Mouse (Mus musculus): ENCODE measurements around the gene Cfl1. TPM values are rescaled to one million over a fixed set of nuclear protein-coding genes. Genes with fewer than 3 reads are reported as not detected.
A peak's percentile ranks its signal among the peaks of the same experiment; 100 is the strongest.

Gene Cfl1
- polyA plus RNA-seq, 1 experiment from 2014 or later: 3,817 TPM

DNA sequence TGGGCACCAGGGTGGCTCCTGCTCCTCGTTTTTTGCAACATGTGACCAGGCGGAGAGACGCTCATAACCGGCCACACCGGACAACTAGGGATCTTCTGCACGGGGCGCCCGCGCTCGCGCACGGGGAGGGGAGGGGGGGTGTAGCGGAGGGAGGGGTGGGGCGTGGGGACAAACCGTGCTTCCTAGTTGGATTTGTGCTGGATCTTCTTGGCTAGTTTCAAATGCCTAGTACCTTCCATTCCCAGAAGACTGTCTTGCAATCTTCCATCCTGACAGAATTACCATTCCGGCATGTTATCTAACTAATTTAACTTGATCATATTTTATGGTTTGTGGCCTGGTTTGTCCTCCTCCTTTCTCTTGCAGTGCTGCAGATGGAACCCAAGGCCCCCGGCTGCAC, 13.4 kb downstream of the Cfl1 start, which contains the start of gene 1700020D05Rik:
TSS of gene 1700020D05Rik (minus strand) at position 101 of the 400 bp plus-strand sequence.
- Histone ChIP-seq H3K27ac (ENCODE audit: low read depth, low read length) (no peak within 1 kb of the TSS), H3K4me3 (ENCODE audit: low read depth, low read length) (no peak within 1 kb of the TSS), H3K4me2 (ENCODE audit: low read depth) (no peak within 1 kb of the TSS), H3K4me1 (ENCODE audit: control insufficient read depth, insufficient read depth, low read length) (no peaks in the 10 kb centered on the region), H3K9ac (ENCODE audit: low read length) (no peak within 1 kb of the TSS), H3K36me3 (ENCODE audit: control insufficient read depth, insufficient read depth, low read length) (no peaks in the 10 kb centered on the region), H3K9me3 (ENCODE audit: control insufficient read depth, low read length) (no peaks in the 10 kb centered on the region), H3K27me3 (ENCODE audit: control insufficient read depth, insufficient read depth, low read length) (no peaks in the 10 kb centered on the region)
- WGBS: 51% methylated on average over 17 of the region's 17 CpGs
- no peak for DNase-seq (ENCODE audit: low spot score)
- no peak for ATAC-seq (ENCODE audit: insufficient read depth, low FRiP score, low TSS enrichment)

GRCm38 (mm10) chr19:5510031-5511026, 20.1 kb downstream of the Cfl1 start, which contains the start of gene Snx32:
Gene Snx32 (minus strand): TSS chr19:5510538.
- WGBS: 3% methylated on average over 47 of the region's 47 CpGs
- peak; percentile 99 for ATAC-seq (ENCODE audit: insufficient read depth, low FRiP score, low TSS enrichment)

GRCm38 (mm10) chr19:5511074-5511632, 20.9 kb downstream of the Cfl1 start:
- ATAC-seq (ENCODE audit: insufficient read depth, low FRiP score, low TSS enrichment): no peak

More at GRCm38 (mm10) chr19:5510031-5511026, 20.1 kb downstream of the Cfl1 start, which contains the start of gene Snx32:
- peak within 1 kb of the TSS; percentile 42 for H3K9ac ChIP-seq (ENCODE audit: low read length)
- H3K27ac ChIP-seq (ENCODE audit: low read depth, low read length): peak within 1 kb of the TSS; percentile 7; the same call in 1 of the 2 replicates
- peak; percentile 94 for DNase-seq (ENCODE audit: low spot score)
- no peaks in the 10 kb centered on the region for H3K36me3 ChIP-seq (ENCODE audit: control insufficient read depth, insufficient read depth, low read length)
- peak within 1 kb of the TSS; percentile 46 for H3K4me3 ChIP-seq (ENCODE audit: low read depth, low read length)
- no peaks in the 10 kb centered on the region for H3K9me3 ChIP-seq (ENCODE audit: control insufficient read depth, low read length)
- peak within 1 kb of the TSS; percentile 75 for H3K4me2 ChIP-seq (ENCODE audit: low read depth)
- H3K4me1 ChIP-seq (ENCODE audit: control insufficient read depth, insufficient read depth, low read length): peaks cover 6% of the 10 kb centered on the region
- H3K27me3 ChIP-seq (ENCODE audit: control insufficient read depth, insufficient read depth, low read length): no peaks in the 10 kb centered on the region

GRCm38 (mm10) chr19:5512091-5513004, 22.1 kb downstream of the Cfl1 start:
- no peak overlapping the region for H3K27ac ChIP-seq (ENCODE audit: low read depth, low read length)
- peaks cover 6% of the 10 kb centered on the region for H3K4me1 ChIP-seq (ENCODE audit: control insufficient read depth, insufficient read depth, low read length)
- H3K27me3 ChIP-seq (ENCODE audit: control insufficient read depth, insufficient read depth, low read length): no peaks in the 10 kb centered on the region
- no peak overlapping the region for H3K9ac ChIP-seq (ENCODE audit: low read length)
- no peaks in the 10 kb centered on the region for H3K9me3 ChIP-seq (ENCODE audit: control insufficient read depth, low read length)
- ATAC-seq (ENCODE audit: insufficient read depth, low FRiP score, low TSS enrichment) (no peak), DNase-seq (ENCODE audit: low spot score) (no peak)
- H3K4me3 ChIP-seq (ENCODE audit: low read depth, low read length): no peak overlapping the region
- 85% methylated on average over 12 of the region's 12 CpGs for WGBS
- H3K36me3 ChIP-seq (ENCODE audit: control insufficient read depth, insufficient read depth, low read length): no peaks in the 10 kb centered on the region
- H3K4me2 ChIP-seq (ENCODE audit: low read depth): no peak overlapping the region

More at GRCm38 (mm10) chr19:5511074-5511632, 20.9 kb downstream of the Cfl1 start:
- Histone ChIP-seq H3K9me3 (ENCODE audit: control insufficient read depth, low read length) (no peaks in the 10 kb centered on the region), H3K27ac (ENCODE audit: low read depth, low read length) (no peak overlapping the region), H3K36me3 (ENCODE audit: control insufficient read depth, insufficient read depth, low read length) (no peaks in the 10 kb centered on the region), H3K4me3 (ENCODE audit: low read depth, low read length) (peak overlapping the region; percentile 46), H3K27me3 (ENCODE audit: control insufficient read depth, insufficient read depth, low read length) (no peaks in the 10 kb centered on the region), H3K4me2 (ENCODE audit: low read depth) (peak overlapping the region; percentile 75), H3K9ac (ENCODE audit: low read length) (peak overlapping the region; percentile 42), H3K4me1 (ENCODE audit: control insufficient read depth, insufficient read depth, low read length) (peaks cover 6% of the 10 kb centered on the region)
- no peak for DNase-seq (ENCODE audit: low spot score)
- WGBS: 51% methylated on average over 15 of the region's 15 CpGs

- no peak overlapping the region for H3K27ac ChIP-seq (ENCODE audit: low read depth, low read length)
- DNase-seq (ENCODE audit: low spot score) (no peak), ATAC-seq (ENCODE audit: insufficient read depth, low FRiP score, low TSS enrichment) (no peak)
- H3K27me3 ChIP-seq (ENCODE audit: control insufficient read depth, insufficient read depth, low read length): no peaks in the 10 kb centered on the region
- peaks cover 6% of the 10 kb centered on the region for H3K4me1 ChIP-seq (ENCODE audit: control insufficient read depth, insufficient read depth, low read length)
- H3K36me3 ChIP-seq (ENCODE audit: control insufficient read depth, insufficient read depth, low read length): no peaks in the 10 kb centered on the region
- no peak overlapping the region for H3K4me3 ChIP-seq (ENCODE audit: low read depth, low read length)
- WGBS: 85% methylated on average over 3 of the region's 3 CpGs
- no peaks in the 10 kb centered on the region for H3K9me3 ChIP-seq (ENCODE audit: control insufficient read depth, low read length)
- no peak overlapping the region for H3K4me2 ChIP-seq (ENCODE audit: low read depth)
- no peak overlapping the region for H3K9ac ChIP-seq (ENCODE audit: low read length)
Measured at GRCm38 (mm10) chr19:5513005-5513349, 22.7 kb downstream of the Cfl1 start.

- Histone ChIP-seq H3K9me3 (ENCODE audit: control insufficient read depth, low read length) (no peaks in the 10 kb centered on the region), H3K4me1 (ENCODE audit: control insufficient read depth, insufficient read depth, low read length) (peaks cover 2% of the 10 kb centered on the region; the same call in 1 of the 2 replicates), H3K4me3 (ENCODE audit: low read depth, low read length) (no peak overlapping the region), H3K27ac (ENCODE audit: low read depth, low read length) (no peak overlapping the region), H3K4me2 (ENCODE audit: low read depth) (no peak overlapping the region), H3K27me3 (ENCODE audit: control insufficient read depth, insufficient read depth, low read length) (no peaks in the 10 kb centered on the region), H3K9ac (ENCODE audit: low read length) (no peak overlapping the region), H3K36me3 (ENCODE audit: control insufficient read depth, insufficient read depth, low read length) (no peaks in the 10 kb centered on the region)
- DNase-seq (ENCODE audit: low spot score) (no peak), ATAC-seq (ENCODE audit: insufficient read depth, low FRiP score, low TSS enrichment) (no peak)
- WGBS: 74% methylated on average over 7 of the region's 7 CpGs
Measured at GRCm38 (mm10) chr19:5515840-5516777, 25.9 kb downstream of the Cfl1 start.

- Histone ChIP-seq H3K9me3 (ENCODE audit: control insufficient read depth, low read length) (no peaks in the 10 kb centered on the region), H3K9ac (ENCODE audit: low read length) (no peak overlapping the region), H3K36me3 (ENCODE audit: control insufficient read depth, insufficient read depth, low read length) (no peaks in the 10 kb centered on the region), H3K27ac (ENCODE audit: low read depth, low read length) (no peak overlapping the region), H3K4me1 (ENCODE audit: control insufficient read depth, insufficient read depth, low read length) (no peaks in the 10 kb centered on the region; the same call in 1 of the 2 replicates), H3K27me3 (ENCODE audit: control insufficient read depth, insufficient read depth, low read length) (no peaks in the 10 kb centered on the region), H3K4me2 (ENCODE audit: low read depth) (no peak overlapping the region), H3K4me3 (ENCODE audit: low read depth, low read length) (no peak overlapping the region)
- no peak for DNase-seq (ENCODE audit: low spot score)
- WGBS: 81% methylated on average over 8 of the region's 8 CpGs
- ATAC-seq (ENCODE audit: insufficient read depth, low FRiP score, low TSS enrichment): no peak
Measured at GRCm38 (mm10) chr19:5516906-5517505, 26.8 kb downstream of the Cfl1 start.

Measured in neural tube, embryonic 11.5 days (tissue).